Mouse (Mus musculus) heart, embryonic 11.5 days (tissue): ENCODE results near the gene Tmc1. TPM values are rescaled to one million over a fixed set of nuclear protein-coding genes. Genes with fewer than 3 reads are reported as not detected.

Source experiments
- ATAC-seq: fragments of 200-750 bp; cut with Nextera tagmentation; replicated peaks from 2 replicates; pipeline ENCODE4 v1.8.0; 2017; ENCODE audit warnings: moderate library complexity; ENCODE audit not compliant: insufficient number of reproducible peaks, low FRiP score, low TSS enrichment
- H3K27ac ChIP-seq: fragments of 300-500 bp; sonication (generic); 2 replicates; pipeline ENCODE4 v1.5.1; 2014; ENCODE audit warnings: mild to moderate bottlenecking, low read depth, low read length
- H3K27me3 ChIP-seq: fragments of 300-500 bp; sonication (generic); 2 replicates; pipeline ENCODE4 v1.6.1; 2014; ENCODE audit warnings: mild to moderate bottlenecking, low read length, mixed read lengths; ENCODE audit not compliant: control insufficient read depth, insufficient read depth
- H3K36me3 ChIP-seq: fragments of 300-500 bp; sonication (generic); 2 replicates; pipeline ENCODE4 v1.6.1; 2014; ENCODE audit warnings: mild to moderate bottlenecking, low read length, moderate library complexity, mixed read lengths; ENCODE audit not compliant: control insufficient read depth, insufficient read depth
- H3K4me1 ChIP-seq: fragments of 300-500 bp; sonication (generic); 2 replicates; pipeline ENCODE4 v1.6.1; 2014; ENCODE audit warnings: low read length; ENCODE audit not compliant: control insufficient read depth, insufficient read depth
- H3K4me2 ChIP-seq: fragments of 300-500 bp; sonication (generic); 2 replicates; pipeline ENCODE4 v1.6.1; 2014; ENCODE audit warnings: mild to moderate bottlenecking, moderate library complexity
- H3K4me3 ChIP-seq: fragments of 300-500 bp; sonication (generic); 2 replicates; pipeline ENCODE4 v1.5.1; 2014; ENCODE audit warnings: low read depth, low read length
- H3K9ac ChIP-seq: fragments of 300-500 bp; sonication (generic); 2 replicates; pipeline ENCODE4 v1.6.1; 2014; ENCODE audit warnings: mild to moderate bottlenecking, low read depth, low read length, moderate library complexity
- H3K9me3 ChIP-seq: fragments of 300-500 bp; sonication (generic); replicated peaks from 2 replicates; pipeline ENCODE4 v1.6.1; 2016; ENCODE audit warnings: low read length; ENCODE audit not compliant: control insufficient read depth
- WGBS: fragments of 180-500 bp; shearing (Covaris S2); extraction: QIAGEN DNeasy Blood & Tissue Kit; methylation state at CpG from one replicate; pipeline ENCODE4 v1.1.7; 2014; ENCODE audit not compliant: insufficient replicate concordance; 5-methylcytosine and 5-hydroxymethylcytosine counted together
- polyA plus RNA-seq: library from polyadenylated mRNA; unstranded; fragments of >200 nt; fragmentation: Nextera tagmentation; extraction: Ambion mirVana; gene quantifications from 2 replicates; pipeline ENCODE4 v1.2.1, GENCODE M21; 2014

The Tmc1 gene
- polyA plus RNA-seq, 1 experiment from 2014 or later, result 0.16 TPM

DNA sequence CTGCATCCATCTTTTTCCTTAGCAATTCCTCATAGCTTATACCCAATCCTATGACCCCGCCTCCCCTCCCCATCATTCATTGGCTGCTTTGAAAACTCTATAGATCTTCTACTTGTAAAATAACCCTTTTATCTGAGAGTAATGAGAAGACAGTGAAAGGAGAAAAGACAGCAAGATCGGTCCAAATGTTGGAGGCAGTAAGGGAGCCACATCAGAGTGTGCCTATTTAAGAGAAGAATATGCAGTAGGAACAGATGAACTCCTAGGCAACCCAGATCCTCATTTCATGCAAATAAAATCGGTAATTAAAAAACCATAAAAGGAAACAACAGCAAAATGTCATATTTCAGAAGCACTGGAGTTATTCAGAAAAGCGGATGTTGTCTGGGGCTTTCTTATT lies 35.8 kb downstream of the Tmc1 start:
- no peak overlapping the region for H3K27ac ChIP-seq
- 83% methylated on average over 4 of the region's 4 CpGs for WGBS
- no peak for ATAC-seq

DNA sequence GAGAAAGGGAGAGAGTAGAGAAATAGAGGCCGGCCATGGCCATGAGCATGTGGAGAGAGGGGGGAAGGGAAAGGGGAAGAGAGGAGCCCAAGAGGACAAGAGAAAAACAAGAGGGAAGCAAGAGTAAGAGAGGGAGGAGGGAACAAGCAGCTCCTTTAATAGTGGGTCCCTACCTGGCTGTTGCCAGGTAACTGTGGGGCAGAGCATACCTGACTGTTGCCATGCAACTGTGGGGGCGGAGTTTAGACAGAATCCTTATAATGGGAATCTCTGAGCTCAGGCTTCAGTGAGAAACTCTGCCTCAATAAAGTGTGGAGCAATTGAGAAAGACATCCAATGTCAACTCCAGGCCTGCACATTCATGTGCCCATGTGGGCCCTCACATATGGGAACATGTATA lies 38.9 kb downstream of the Tmc1 start:
- H3K9me3 ChIP-seq, result no peaks in the 10 kb centered on the region
- no peak overlapping the region for H3K4me3 ChIP-seq
- H3K36me3 ChIP-seq, result no peaks in the 10 kb centered on the region
- no peaks in the 10 kb centered on the region for H3K27me3 ChIP-seq
- no peak overlapping the region for H3K4me2 ChIP-seq
- WGBS, result 71% methylated on average over 2 of the region's 2 CpGs
- no peaks in the 10 kb centered on the region for H3K4me1 ChIP-seq
- no peak overlapping the region for H3K27ac ChIP-seq
- no peak overlapping the region for H3K9ac ChIP-seq
- no peak for ATAC-seq

More for the DNA sequence above, 35.8 kb downstream of the Tmc1 start:
- Histone ChIP-seq H3K4me1 (no peaks in the 10 kb centered on the region), H3K27me3 (no peaks in the 10 kb centered on the region), H3K4me3 (no peak overlapping the region), H3K9ac (no peak overlapping the region), H3K36me3 (no peaks in the 10 kb centered on the region), H3K9me3 (no peaks in the 10 kb centered on the region), H3K4me2 (no peak overlapping the region)

- no peaks in the 10 kb centered on the region for H3K9me3 ChIP-seq
- no peak for ATAC-seq
These were observed 43.6 kb downstream of the Tmc1 start for GRCm38 (mm10) chr19:20910356-20910755.

GRCm38 (mm10) chr19:20881205-20881604 lies 72.8 kb downstream of the Tmc1 start:
- H3K9me3 ChIP-seq, result no peaks in the 10 kb centered on the region
- no peak overlapping the region for H3K9ac ChIP-seq
- no peak overlapping the region for H3K4me2 ChIP-seq
- H3K27me3 ChIP-seq, result no peaks in the 10 kb centered on the region
- H3K36me3 ChIP-seq, result no peaks in the 10 kb centered on the region
- no peaks in the 10 kb centered on the region for H3K4me1 ChIP-seq
- H3K27ac ChIP-seq, result no peak overlapping the region
- WGBS, result 58% methylated on average over 2 of the region's 2 CpGs
- no peak overlapping the region for H3K4me3 ChIP-seq
- ATAC-seq, result no peak

More at GRCm38 (mm10) chr19:20910356-20910755, 43.6 kb downstream of the Tmc1 start:
- Histone ChIP-seq H3K4me2 (no peak overlapping the region), H3K27ac (no peak overlapping the region), H3K27me3 (no peaks in the 10 kb centered on the region), H3K9ac (no peak overlapping the region), H3K4me1 (no peaks in the 10 kb centered on the region), H3K4me3 (no peak overlapping the region), H3K36me3 (no peaks in the 10 kb centered on the region)
- WGBS, result 77% methylated on average over 5 of the region's 5 CpGs

GRCm38 (mm10) chr19:20875881-20876280 lies 78.1 kb downstream of the Tmc1 start:
- Histone ChIP-seq H3K27me3 (no peaks in the 10 kb centered on the region), H3K27ac (no peak overlapping the region), H3K36me3 (no peaks in the 10 kb centered on the region), H3K9me3 (no peaks in the 10 kb centered on the region), H3K4me1 (no peaks in the 10 kb centered on the region), H3K4me3 (no peak overlapping the region), H3K9ac (no peak overlapping the region), H3K4me2 (no peak overlapping the region)
- WGBS, result 58% methylated on average over 4 of the region's 4 CpGs
- ATAC-seq, result no peak

DNA sequence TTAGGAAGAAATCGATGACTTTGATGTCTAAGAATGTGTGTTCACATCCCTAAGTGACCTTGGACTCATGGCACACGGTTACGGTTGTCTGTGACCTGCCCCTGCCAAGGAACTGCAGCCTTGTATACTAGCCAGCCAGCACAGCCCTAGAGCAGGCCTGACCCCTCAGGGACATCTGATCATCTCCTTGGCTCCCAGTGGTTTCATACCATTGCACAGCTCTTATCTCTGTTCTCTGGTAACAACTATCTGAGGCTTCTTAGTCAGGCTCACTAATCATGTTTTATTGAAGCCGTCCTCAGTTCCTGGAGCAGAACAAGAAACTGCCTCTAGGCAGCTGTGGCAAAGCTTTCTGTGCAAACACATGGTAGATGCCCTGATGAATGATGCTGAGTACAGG lies 92.2 kb downstream of the Tmc1 start:
- no peaks in the 10 kb centered on the region for H3K4me1 ChIP-seq
- no peaks in the 10 kb centered on the region for H3K9me3 ChIP-seq
- no peaks in the 10 kb centered on the region for H3K36me3 ChIP-seq
- WGBS, result 80% methylated on average over 4 of the region's 4 CpGs
- no peak overlapping the region for H3K4me3 ChIP-seq
- no peaks in the 10 kb centered on the region for H3K27me3 ChIP-seq
- ATAC-seq, result no peak
- no peak overlapping the region for H3K27ac ChIP-seq
- H3K4me2 ChIP-seq, result no peak overlapping the region
- no peak overlapping the region for H3K9ac ChIP-seq

GRCm38 (mm10) chr19:20860270-20860669 lies 93.7 kb downstream of the Tmc1 start:
- ATAC-seq, result no peak
- WGBS, result 79% methylated on average over 1 of the region's 1 CpGs
- H3K4me3 ChIP-seq, result no peak overlapping the region
- H3K4me1 ChIP-seq, result no peaks in the 10 kb centered on the region
- no peak overlapping the region for H3K9ac ChIP-seq
- no peaks in the 10 kb centered on the region for H3K27me3 ChIP-seq
- no peak overlapping the region for H3K4me2 ChIP-seq
- H3K27ac ChIP-seq, result no peak overlapping the region
- no peaks in the 10 kb centered on the region for H3K9me3 ChIP-seq
- no peaks in the 10 kb centered on the region for H3K36me3 ChIP-seq

- no peak overlapping the region for H3K4me2 ChIP-seq
- no peaks in the 10 kb centered on the region for H3K36me3 ChIP-seq
- H3K27me3 ChIP-seq, result no peaks in the 10 kb centered on the region
- H3K4me3 ChIP-seq, result no peak overlapping the region
- no peak overlapping the region for H3K27ac ChIP-seq
- no peak overlapping the region for H3K9ac ChIP-seq
- H3K9me3 ChIP-seq, result no peaks in the 10 kb centered on the region
- H3K4me1 ChIP-seq, result no peaks in the 10 kb centered on the region
- ATAC-seq, result no peak
These were observed 96.2 kb downstream of the Tmc1 start for GRCm38 (mm10) chr19:20857819-20858218.

GRCm38 (mm10) chr19:20848906-20849305 lies 105.1 kb downstream of the Tmc1 start:
- Histone ChIP-seq H3K27ac (no peak overlapping the region), H3K27me3 (no peaks in the 10 kb centered on the region), H3K4me2 (no peak overlapping the region), H3K4me1 (no peaks in the 10 kb centered on the region), H3K4me3 (no peak overlapping the region), H3K9me3 (no peaks in the 10 kb centered on the region), H3K9ac (no peak overlapping the region), H3K36me3 (no peaks in the 10 kb centered on the region)
- 60% methylated on average over 5 of the region's 5 CpGs for WGBS
- ATAC-seq, result no peak
